Mouse (Mus musculus): ENCODE measurements around the gene Rbm31y. TPM values are rescaled to one million over a fixed set of nuclear protein-coding genes. Genes with fewer than 3 reads are reported as not detected.
"Not testable (repeated sequence)": the region's sequence is repeated elsewhere in the genome, so short reads cannot be mapped to it uniquely, and the experiment has no call there.

The Rbm31y gene
- not detected in 2 replicates for polyA plus RNA-seq (2015; fragmentation: Nextera tagmentation; extraction: Ambion mirVana)

DNA sequence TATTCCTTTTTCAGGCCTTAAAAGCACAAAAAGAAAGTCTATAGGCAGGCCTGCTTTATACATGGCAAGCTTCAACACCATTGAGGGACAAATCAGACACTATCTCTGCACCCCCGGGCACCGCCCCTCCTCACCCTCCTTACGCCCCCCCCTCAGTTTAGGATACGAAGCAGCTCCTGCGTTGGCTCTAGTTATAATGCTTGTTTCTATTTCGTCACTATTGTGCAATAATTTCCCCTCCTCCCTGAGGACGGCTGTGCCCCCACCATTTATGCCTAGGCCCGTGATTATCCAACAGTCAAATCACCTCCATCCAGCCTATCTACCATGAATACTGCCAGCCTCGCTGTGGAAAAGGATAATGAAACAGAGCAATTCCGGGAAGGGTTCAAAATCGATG is at the start of gene Rbm31y:
Rbm31y (plus strand) TSS at position 301 of the 400 bp plus-strand sequence.
- H3K4me3 ChIP-seq; H3K9ac ChIP-seq; H3K27ac ChIP-seq; H3K27me3 ChIP-seq; H3K36me3 ChIP-seq; H3K9me3 ChIP-seq (replicated peaks); H3K4me2 ChIP-seq; ATAC-seq (replicated peaks; ENCODE audit: insufficient number of reproducible peaks, insufficient read depth, low FRiP score, low read depth); H3K4me1 ChIP-seq (replicated peaks): not testable (repeated sequence)
- no CpG with 5 or more reads among the region's 11 CpGs for WGBS
